Mouse (Mus musculus) lung, adult 2 months (tissue): ENCODE measurements around the gene Msh2. TPM values are rescaled to one million over a fixed set of nuclear protein-coding genes. Genes with fewer than 3 reads are reported as not detected.
"Not testable (repeated sequence)": the region's sequence is repeated elsewhere in the genome, so short reads cannot be mapped to it uniquely, and the experiment has no call there.

Experiments used
- DNase-seq: peaks from one replicate; pipeline ENCODE4 v3.0.0; 2022
- H3K4me1 ChIP-seq: fragments of 200-500 bp; 2 replicates; pipeline ENCODE4 v1.6.1; 2011; ENCODE audit warnings: low read length; ENCODE audit not compliant: control insufficient read depth, insufficient read depth
- H3K4me3 ChIP-seq: fragments of 200-500 bp; replicated peaks from 2 replicates; pipeline ENCODE3; 2011; ENCODE audit warnings: low read depth, mild to moderate bottlenecking, control low read depth, low read length; ENCODE audit errors: extremely low read depth
- CTCF ChIP-seq: fragments of 200-500 bp; IDR thresholded peaks from 2 replicates; pipeline ENCODE4 v1.5.1; 2011; ENCODE audit warnings: mild to moderate bottlenecking, low read length, control low read depth; ENCODE audit not compliant: insufficient read depth
- POLR2A ChIP-seq: fragments of 200-500 bp; IDR thresholded peaks from 2 replicates; pipeline ENCODE4 v1.6.1; 2011; ENCODE audit warnings: low read depth, mild to moderate bottlenecking, control low read depth, low read length, borderline replicate concordance; ENCODE audit errors: extremely low read depth
- WGBS: fragments of 180-500 bp; shearing (Covaris S2); methylation state at CpG from one replicate; pipeline ENCODE4 v1.1.7; 2018; 5-methylcytosine and 5-hydroxymethylcytosine counted together
- polyA plus RNA-seq: library from polyadenylated mRNA; depleted of rRNA; stranded (reverse); fragments of >200 nt; gene quantifications from 2 replicates; pipeline ENCODE4 v1.2.3, GENCODE M21; 2012; rRNA removed

Gene Msh2
- 6.2 and 7.1 TPM in 2 replicates for polyA plus RNA-seq

GRCm38 (mm10) chr17:87671890-87672660, at the start of gene Msh2:
Gene Msh2, plus strand, starts transcription at chr17:87672330.
- DNase-seq: peak; percentile 96
- WGBS: 1% methylated on average over 44 of the region's 44 CpGs
- no peaks in the 10 kb centered on the region; the same call in 1 of the 2 replicates for H3K4me1 ChIP-seq
- H3K4me3 ChIP-seq: peak within 1 kb of the TSS; percentile 79
- peak; percentile 88 for TF ChIP-seq POLR2A
- TF ChIP-seq CTCF: no peak

DNA sequence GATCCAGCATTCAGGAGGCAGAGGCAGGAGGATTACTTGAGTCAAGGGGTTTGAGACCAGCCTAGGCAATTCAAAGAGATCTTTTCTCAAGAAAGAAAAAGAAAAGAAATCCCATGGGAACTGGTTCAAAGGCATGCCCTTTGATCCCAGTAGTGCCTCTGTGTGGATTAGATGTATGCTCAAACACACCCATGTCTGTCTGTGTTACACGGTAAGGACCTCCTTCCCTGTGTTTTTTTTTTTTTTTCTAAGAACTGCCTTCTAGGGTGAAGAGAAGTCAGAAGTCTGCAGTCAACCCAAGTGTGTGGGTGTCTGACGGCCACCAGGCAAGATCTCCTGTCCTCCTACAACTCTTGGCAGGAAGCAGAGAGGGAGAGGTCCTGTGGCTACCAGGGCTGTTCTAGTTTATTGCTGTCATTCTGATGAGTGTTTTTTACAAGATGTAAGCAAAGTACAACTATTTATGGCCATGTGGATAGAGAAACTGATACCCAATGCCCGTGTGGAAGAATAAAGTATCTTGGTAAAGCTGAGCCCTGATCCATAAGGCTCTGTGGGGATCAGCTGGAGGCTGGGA, 46.5 kb upstream of the Msh2 start:
- no peak for TF ChIP-seq POLR2A
- TF ChIP-seq CTCF: no peak
- H3K4me3 ChIP-seq: no peak overlapping the region
- DNase-seq: no peak
- H3K4me1 ChIP-seq: no peaks in the 10 kb centered on the region
- WGBS: 61% methylated on average over 3 of the region's 3 CpGs

GRCm38 (mm10) chr17:87628144-87628543, 44.0 kb upstream of the Msh2 start:
- H3K4me1 ChIP-seq: no peaks in the 10 kb centered on the region
- no peak for TF ChIP-seq POLR2A
- no peak for TF ChIP-seq CTCF
- DNase-seq: no peak
- H3K4me3 ChIP-seq: no peak overlapping the region
- WGBS: 84% methylated on average over 5 of the region's 5 CpGs

- TF ChIP-seq POLR2A (no peak), CTCF (no peak)
- no peaks in the 10 kb centered on the region for H3K4me1 ChIP-seq
- WGBS: 75% methylated on average over 7 of the region's 7 CpGs
- H3K4me3 ChIP-seq: no peak overlapping the region
- no peak for DNase-seq
Measured at GRCm38 (mm10) chr17:87628706-87629105, 43.4 kb upstream of the Msh2 start.

DNA sequence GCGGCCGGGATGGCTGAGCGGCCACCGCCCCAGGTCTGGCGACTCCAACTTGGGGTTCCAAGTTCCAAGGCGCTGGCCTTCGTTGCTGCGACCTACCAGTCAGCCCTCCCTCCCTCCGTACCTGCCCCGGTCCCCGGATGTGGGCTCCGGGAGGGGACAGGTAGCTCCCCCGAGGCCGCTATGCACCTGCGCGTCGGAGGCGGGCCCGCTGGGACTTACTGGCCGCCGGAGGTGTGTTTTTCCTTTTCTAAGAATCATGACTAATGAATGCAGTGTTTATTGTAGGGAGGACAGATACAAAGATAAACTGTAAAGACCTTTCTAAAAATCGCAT, 35.1 kb upstream of the Msh2 start:
- TF ChIP-seq POLR2A: no peak; the same call in 1 of the 2 replicates
- no peak for TF ChIP-seq CTCF
- peak; percentile 60 for DNase-seq
- Histone ChIP-seq H3K4me1 (no peaks in the 10 kb centered on the region), H3K4me3 (peak overlapping the region; percentile 71)
- WGBS: 5% methylated on average over 22 of the region's 22 CpGs

- Histone ChIP-seq H3K4me3 (no peak overlapping the region), H3K4me1 (no peaks in the 10 kb centered on the region)
- no peak for DNase-seq
- TF ChIP-seq POLR2A (no peak), CTCF (no peak)
- WGBS: 34% methylated on average over 5 of the region's 5 CpGs
Measured at GRCm38 (mm10) chr17:87639242-87639641, 32.9 kb upstream of the Msh2 start.

DNA sequence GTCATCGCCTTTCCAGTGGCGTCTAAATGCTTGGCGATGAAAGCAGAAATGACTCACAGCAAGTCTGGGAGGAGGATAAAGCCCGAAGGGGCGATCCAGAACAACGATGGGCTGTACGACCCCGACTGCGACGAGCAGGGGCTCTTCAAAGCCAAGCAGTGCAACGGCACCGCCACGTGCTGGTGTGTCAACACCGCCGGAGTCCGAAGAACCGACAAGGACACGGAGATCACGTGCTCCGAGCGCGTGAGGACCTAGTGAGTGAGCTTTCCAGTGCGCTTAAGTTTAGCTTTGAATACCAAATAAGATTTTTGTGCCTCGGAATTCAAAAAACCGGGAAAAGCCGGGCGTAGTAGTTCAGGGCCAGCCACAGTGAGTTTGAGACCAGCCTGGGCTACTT, 31.9 kb upstream of the Msh2 start:
- no peak for DNase-seq
- no peak overlapping the region for H3K4me3 ChIP-seq
- 91% methylated on average over 27 of the region's 27 CpGs for WGBS
- no peaks in the 10 kb centered on the region for H3K4me1 ChIP-seq
- TF ChIP-seq POLR2A (no peak), CTCF (no peak)

GRCm38 (mm10) chr17:87641006-87641405, 31.1 kb upstream of the Msh2 start:
- Histone ChIP-seq H3K4me3 (no peak overlapping the region), H3K4me1 (no peaks in the 10 kb centered on the region)
- DNase-seq: no peak
- TF ChIP-seq POLR2A: no peak
- no peak for TF ChIP-seq CTCF
- 83% methylated on average over 12 of the region's 12 CpGs for WGBS

DNA sequence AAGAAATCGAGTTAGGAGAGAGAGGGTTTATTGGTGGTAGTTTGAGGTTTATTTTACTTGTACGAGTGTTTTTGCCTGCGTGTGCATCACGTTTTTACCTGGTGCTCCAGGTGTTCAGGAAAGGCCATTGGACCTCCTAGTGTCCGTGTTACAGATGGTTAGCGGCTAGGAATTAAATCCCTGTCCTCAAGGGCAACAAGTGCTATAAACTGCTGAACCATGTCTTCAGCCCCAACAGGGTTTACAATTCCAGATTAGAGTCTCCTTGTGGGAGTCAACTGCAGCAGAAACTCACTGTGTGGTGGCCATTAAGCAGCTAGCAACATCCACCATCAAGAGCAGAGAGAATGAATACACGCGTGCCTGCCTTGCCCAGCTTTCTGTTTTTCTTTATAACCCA, 29.4 kb upstream of the Msh2 start:
- Histone ChIP-seq H3K4me3 (no peak overlapping the region), H3K4me1 (no peaks in the 10 kb centered on the region)
- TF ChIP-seq POLR2A: no peak
- TF ChIP-seq CTCF: no peak
- 83% methylated on average over 8 of the region's 8 CpGs for WGBS
- DNase-seq: no peak

DNA sequence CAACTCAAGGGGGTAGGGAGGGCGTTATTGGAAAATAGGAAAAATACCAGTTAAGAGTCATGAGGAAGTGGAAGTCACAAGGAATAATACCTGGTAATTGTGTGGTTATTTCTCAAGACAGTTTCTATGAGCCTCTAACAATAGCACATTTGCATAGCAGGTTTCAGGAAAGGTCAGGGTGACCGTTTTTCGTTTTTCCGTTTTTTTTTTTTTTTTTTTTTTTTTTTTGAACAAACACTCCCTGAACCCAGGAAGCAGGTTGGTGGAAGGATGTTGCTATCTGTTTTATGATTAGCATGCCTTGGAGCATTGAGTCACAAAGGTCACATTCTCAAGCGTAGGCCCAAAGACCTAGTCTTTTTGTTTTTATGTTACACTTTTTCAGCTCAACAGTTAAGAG, 16.5 kb upstream of the Msh2 start:
- H3K4me1 ChIP-seq, H3K4me3 ChIP-seq, DNase-seq: not testable (repeated sequence)
- WGBS: 87% methylated on average over 5 of the region's 5 CpGs

- not testable (repeated sequence) for DNase-seq, H3K4me1 ChIP-seq, H3K4me3 ChIP-seq
- WGBS: 81% methylated on average over 9 of the region's 9 CpGs
Measured at GRCm38 (mm10) chr17:87661958-87662573, 10.1 kb upstream of the Msh2 start.
